11 mouse cellular contexts compared by ENCODE assay signal in the genomic region with DNA sequence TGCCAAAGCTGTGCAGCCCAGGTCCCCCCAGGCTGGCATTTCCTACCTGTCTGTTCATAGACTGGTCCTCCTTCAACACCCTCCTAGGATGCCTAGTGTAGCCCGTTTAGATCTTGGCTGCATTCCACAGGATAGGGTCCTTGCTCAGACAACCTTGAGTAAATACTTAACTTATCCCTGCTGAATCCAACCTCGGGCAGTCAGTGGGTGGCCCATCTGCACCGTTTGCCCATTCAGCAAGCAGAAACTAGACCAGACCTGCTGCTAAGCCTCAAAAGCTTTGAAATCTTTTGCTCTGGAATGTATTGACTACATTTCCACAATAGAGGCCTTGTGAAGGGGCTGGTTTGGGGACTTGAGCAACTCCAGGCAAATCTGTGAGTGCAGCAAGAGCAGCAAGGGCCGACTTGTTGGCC. TPM values are rescaled to one million over a fixed set of nuclear protein-coding genes. Genes with fewer than 3 reads are reported as not detected.
A peak's percentile ranks its signal among the peaks of the same experiment; 100 is the strongest.
DNase-seq lines count a peak whose midpoint lies in the region; ATAC-seq and TF ChIP-seq lines count a peak whose summit lies in the region.
"Had no signal": no experiment of that assay in that cellular context is flagged by ENCODE, and none has a peak within 500 bp of the region (broad histone marks: within the 10 kb centered on the region; RNA-seq: fewer than 3 reads in every experiment).

No protein-coding gene starts in this region.

- H3K27me3 ChIP-seq in lung, postnatal 0 days (replicated peaks; ENCODE audit: insufficient read depth, low read length): no peaks in the 10 kb centered on the region
- H3K27me3 ChIP-seq in embryonic facial prominence, embryonic 12.5 days: no peaks in the 10 kb centered on the region
- H3K27me3 ChIP-seq in cerebellum, adult 2 months (ENCODE audit: control insufficient read depth, insufficient read depth, low read length): no peaks in the 10 kb centered on the region
- H3K27me3 ChIP-seq: megakaryocyte, embryonic 14.5 days had no signal

- no peak overlapping the region for H3K4me2 ChIP-seq in lung, postnatal 0 days (replicated peaks; ENCODE audit: low read depth, low read length)
- H3K4me2 ChIP-seq in embryonic facial prominence, embryonic 12.5 days (replicated peaks): no peak overlapping the region

- H3K9me3 ChIP-seq in lung, postnatal 0 days (ENCODE audit: low read length): no peaks in the 10 kb centered on the region
- H3K9me3 ChIP-seq in embryonic facial prominence, embryonic 12.5 days: no peaks in the 10 kb centered on the region
- H3K9me3 ChIP-seq: megakaryocyte, embryonic 14.5 days had no signal

- no peak for TF ChIP-seq CTCF in lung, postnatal 0 days (IDR thresholded peaks at IDR 0.05)
- TF ChIP-seq CTCF in cerebellum, adult 2 months (IDR thresholded peaks at IDR 0.05; ENCODE audit: borderline replicate concordance, insufficient read depth, low read depth, low read length): no peak

- no peak overlapping the region for H3K9ac ChIP-seq in lung, postnatal 0 days (replicated peaks; ENCODE audit: low read depth)
- no peak overlapping the region for H3K9ac ChIP-seq in embryonic facial prominence, embryonic 12.5 days

- H3K27ac ChIP-seq in lung, postnatal 0 days (ENCODE audit: low read length): peak overlapping the region; percentile 55; the same call in 1 of the 2 replicates
- H3K27ac ChIP-seq in embryonic facial prominence, embryonic 12.5 days: peak overlapping the region; percentile 87
- no peak overlapping the region for H3K27ac ChIP-seq in cerebellum, adult 2 months (ENCODE audit: insufficient read depth, low read length)

- DNase-seq in lung, postnatal 0 days (ENCODE audit: low spot score): peak; percentile 73
- no peak for DNase-seq in lung, postnatal 14 days
- DNase-seq in kidney, adult 11 months: peak; percentile 92
- peak; percentile 31 for DNase-seq in lung, postnatal 10 days
- DNase-seq in heart, adult 8-10 months (ENCODE audit: low spot score): no peak
- no peak for DNase-seq in cerebellum, adult 2 months
- DNase-seq in spleen, adult 12 weeks (ENCODE audit: low spot score): no peak
- DNase-seq: cerebellum, postnatal 36 days; heart, postnatal 36 days had no signal

- H3K4me1 ChIP-seq in lung, postnatal 0 days (ENCODE audit: insufficient read depth, low read depth, low read length): no peaks in the 10 kb centered on the region; the same call in 1 of the 2 replicates
- H3K4me1 ChIP-seq in embryonic facial prominence, embryonic 12.5 days: peaks cover 31% of the 10 kb centered on the region
- no peaks in the 10 kb centered on the region for H3K4me1 ChIP-seq in cerebellum, adult 2 months (ENCODE audit: control insufficient read depth, insufficient read depth, low read length)

- TF ChIP-seq EP300 in lung, postnatal 0 days (IDR thresholded peaks at IDR 0.05): peak; percentile 20; the same call in 1 of the 2 replicates

- H3K4me3 ChIP-seq in lung, postnatal 0 days (ENCODE audit: low read depth, low read length): no peak overlapping the region
- no peak overlapping the region for H3K4me3 ChIP-seq in embryonic facial prominence, embryonic 12.5 days
- no peak overlapping the region for H3K4me3 ChIP-seq in cerebellum, adult 2 months (replicated peaks; ENCODE audit: insufficient read depth, low read depth, low read length)
- H3K4me3 ChIP-seq: megakaryocyte, embryonic 14.5 days had no signal

- TF ChIP-seq POLR2A in cerebellum, adult 2 months (IDR thresholded peaks at IDR 0.05; ENCODE audit: borderline replicate concordance, insufficient read depth, low read length): no peak

- peak; percentile 87 for ATAC-seq in lung, postnatal 0 days
- ATAC-seq in embryonic facial prominence, embryonic 12.5 days (ENCODE audit: insufficient number of reproducible peaks, insufficient read depth, low FRiP score, low TSS enrichment): peak; percentile 88

- H3K36me3 ChIP-seq in lung, postnatal 0 days (ENCODE audit: insufficient read depth, low read length): no peaks in the 10 kb centered on the region
- H3K36me3 ChIP-seq in embryonic facial prominence, embryonic 12.5 days: no peaks in the 10 kb centered on the region

- 17% methylated on average over 4 of the region's 4 CpGs for WGBS in lung, postnatal 0 days
- 5% methylated on average over 4 of the region's 4 CpGs for WGBS in embryonic facial prominence, embryonic 12.5 days
- WGBS in cerebellum, adult 2 months: 11% methylated on average over 4 of the region's 4 CpGs

RNA-seq across cellular contexts. Expression of a gene that starts 23.2 kb away (rescaled TPM):
- 54.1 and 65.8 TPM in 2 replicates for polyA plus RNA-seq in lung, postnatal 0 days (2015; fragmentation: Nextera tagmentation; extraction: Ambion mirVana)
- polyA plus RNA-seq in embryonic facial prominence, embryonic 12.5 days (2016; fragmentation: Nextera tagmentation; extraction: Ambion mirVana): 59.2 and 59.4 TPM in 2 replicates
- 10 to 100 TPM in 1 of 4 experiments, 1 to 10 TPM in 3; 7.4 to 11.1 (median 10.0) TPM for total RNA-seq in heart, adult 8-10 months (2022)
- 30.2 and 31.5 TPM in 2 replicates for polyA plus RNA-seq in cerebellum, adult 2 months (2012; rRNA removed)

Comparison
In these comparisons a context has a peak if more than half of its experiments do, and no peak if none do; other contexts are left out.
1. DNase-seq: peak in lung, postnatal 0 days (single experiment), kidney, adult 11 months (single experiment) and lung, postnatal 10 days (single experiment); none in lung, postnatal 14 days (single experiment), heart, adult 8-10 months (single experiment), cerebellum, adult 2 months (0 of 2) and spleen, adult 12 weeks (single experiment).